Mouse (Mus musculus): ENCODE results near the gene Mtmr14. TPM values are rescaled to one million over a fixed set of nuclear protein-coding genes. Genes with fewer than 3 reads are reported as not detected.

Gene Mtmr14
- total RNA-seq, 2 experiments from 2014 or later = 24.3 to 55.8 TPM

GRCm38 (mm10) chr6:113329396-113329795, 91.8 kb downstream of the Mtmr14 start:
- ATAC-seq (replicated peaks; ENCODE audit: poor library complexity) = no peak

GRCm38 (mm10) chr6:113330547-113330946, 92.9 kb downstream of the Mtmr14 start:
- ATAC-seq (replicated peaks; ENCODE audit: poor library complexity) = peak; percentile 54

Other genes with a start within 250 kb of the Mtmr14 start
- 87.0 and 96.9 TPM in 2 replicates for gene Thumpd3, start 191.6 kb upstream of the Mtmr14 start, total RNA-seq (2015)
- 65.8 and 79.9 TPM in 2 replicates for gene Thumpd3, start 191.6 kb upstream of the Mtmr14 start, total RNA-seq (2017)
- gene Setd5, start 160.5 kb upstream of the Mtmr14 start, total RNA-seq (2015) = 99.9 and 127 TPM in 2 replicates
- gene Setd5, start 160.5 kb upstream of the Mtmr14 start, total RNA-seq (2017) = 48.3 and 73.6 TPM in 2 replicates
- gene Lhfpl4, start 42.5 kb upstream of the Mtmr14 start, total RNA-seq (2015) = 0.15 and 0.39 TPM in 2 replicates
- gene Lhfpl4, start 42.5 kb upstream of the Mtmr14 start, total RNA-seq (2017) = not detected in 2 replicates
- gene Cpne9, start 44.5 kb downstream of the Mtmr14 start, total RNA-seq (2015) = 0.49 TPM in 1 of 2 replicates, not detected in the other
- not detected in 2 replicates for gene Cpne9, start 44.5 kb downstream of the Mtmr14 start, total RNA-seq (2017)
- gene Brpf1, start 69.3 kb downstream of the Mtmr14 start, total RNA-seq (2015) = 33.9 and 34.7 TPM in 2 replicates
- gene Brpf1, start 69.3 kb downstream of the Mtmr14 start, total RNA-seq (2017) = 36.6 and 39.0 TPM in 2 replicates
- 12.7 and 13.4 TPM in 2 replicates for gene Ogg1, start 89.1 kb downstream of the Mtmr14 start, total RNA-seq (2015)
- gene Ogg1, start 89.1 kb downstream of the Mtmr14 start, total RNA-seq (2017) = 4.1 and 9.7 TPM in 2 replicates
- 10.2 and 15.2 TPM in 2 replicates for gene Camk1, start 106.1 kb downstream of the Mtmr14 start, total RNA-seq (2015)
- gene Camk1, start 106.1 kb downstream of the Mtmr14 start, total RNA-seq (2017) = 16.6 and 24.3 TPM in 2 replicates
- gene Tada3, start 140.0 kb downstream of the Mtmr14 start, total RNA-seq (2015) = 23.0 and 24.5 TPM in 2 replicates
- 11.9 and 13.9 TPM in 2 replicates for gene Tada3, start 140.0 kb downstream of the Mtmr14 start, total RNA-seq (2017)
- 171 and 208 TPM in 2 replicates for gene Arpc4, start 140.3 kb downstream of the Mtmr14 start, total RNA-seq (2015)
- gene Arpc4, start 140.3 kb downstream of the Mtmr14 start, total RNA-seq (2017) = 306 and 331 TPM in 2 replicates
- 2.5 and 4.3 TPM in 2 replicates for gene Ttll3, start 151.4 kb downstream of the Mtmr14 start, total RNA-seq (2015)
- gene Ttll3, start 151.4 kb downstream of the Mtmr14 start, total RNA-seq (2017) = 2.0 and 2.9 TPM in 2 replicates
- gene Rpusd3, start 181.5 kb downstream of the Mtmr14 start, total RNA-seq (2015) = 3.5 and 5.7 TPM in 2 replicates
- 9.2 and 11.8 TPM in 2 replicates for gene Rpusd3, start 181.5 kb downstream of the Mtmr14 start, total RNA-seq (2017)
- not detected in 2 replicates for gene Cidec, start 197.9 kb downstream of the Mtmr14 start, total RNA-seq (2015)
- not detected in 2 replicates for gene Cidec, start 197.9 kb downstream of the Mtmr14 start, total RNA-seq (2017)
- gene Jagn1, start 204.7 kb downstream of the Mtmr14 start, total RNA-seq (2015) = 76.3 and 85.0 TPM in 2 replicates
- gene Jagn1, start 204.7 kb downstream of the Mtmr14 start, total RNA-seq (2017) = 21.7 and 28.0 TPM in 2 replicates
- gene Il17re, start 220.6 kb downstream of the Mtmr14 start, total RNA-seq (2015) = 0.44 and 1.2 TPM in 2 replicates
- gene Il17re, start 220.6 kb downstream of the Mtmr14 start, total RNA-seq (2017) = 0.21 and 0.34 TPM in 2 replicates
- gene Il17rc, start 233.6 kb downstream of the Mtmr14 start, total RNA-seq (2015) = not detected in 2 replicates
- not detected in 2 replicates for gene Il17rc, start 233.6 kb downstream of the Mtmr14 start, total RNA-seq (2017)
- gene Creld1, start 245.5 kb downstream of the Mtmr14 start, total RNA-seq (2015) = 5.9 and 6.1 TPM in 2 replicates
- 4.7 and 6.6 TPM in 2 replicates for gene Creld1, start 245.5 kb downstream of the Mtmr14 start, total RNA-seq (2017)

Measured in megakaryocyte progenitor cell, adult 5-6 weeks (primary cell).